Mouse (Mus musculus) right cerebral cortex, postnatal 10 days (tissue): ENCODE data around the gene 9930111J21Rik2.
"Not testable (repeated sequence)": the region's sequence is repeated elsewhere in the genome, so short reads cannot be mapped to it uniquely, and the experiment has no call there.

Source experiments
- DNase-seq, 2 experiments: peaks; one replicate each; pipeline ENCODE4 v3.0.0; 2021; ENCODE audit warnings: low spot score in 2 of 2

Gene 9930111J21Rik2

GRCm38 (mm10) chr11:49077012-49077411 lies 26.0 kb upstream of the 9930111J21Rik2 start:
- no peak for DNase-seq

DNA sequence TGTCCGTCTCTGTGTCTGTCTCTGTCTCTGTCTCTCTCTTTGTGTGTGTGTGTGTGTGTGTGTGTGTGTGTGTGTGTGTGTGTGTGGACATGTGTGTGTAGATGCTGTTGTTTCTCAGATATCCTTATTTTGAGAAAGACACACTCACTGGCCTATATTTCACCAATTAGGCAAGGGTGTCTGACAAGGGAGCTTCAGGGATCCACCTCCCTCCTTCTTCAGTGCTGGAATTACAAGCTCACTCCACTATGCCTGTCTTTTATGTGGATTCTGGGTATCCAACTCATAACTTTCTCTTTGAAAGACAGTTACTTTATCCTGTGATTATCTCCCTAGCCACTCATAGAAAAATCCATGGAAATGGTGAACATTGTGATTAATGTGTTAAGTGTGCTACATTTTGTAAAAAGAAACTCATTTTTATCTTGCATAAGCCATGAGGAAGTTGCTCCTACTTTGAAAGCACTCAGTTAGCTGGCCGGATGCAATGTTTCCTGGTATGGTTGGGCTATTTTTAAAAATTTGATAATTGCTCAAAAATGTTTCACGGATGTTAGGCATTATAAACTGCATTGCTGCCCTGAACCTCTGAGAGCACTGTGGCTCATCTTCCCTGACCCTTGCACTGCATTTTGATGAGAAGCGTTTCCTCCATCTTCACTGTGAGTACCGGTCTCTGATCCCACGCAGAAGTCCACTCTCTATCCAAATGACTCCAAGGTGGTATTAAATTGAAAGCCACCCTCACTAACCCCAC lies 25.1 kb upstream of the 9930111J21Rik2 start, which contains the start of gene Ifi47:
Gene Ifi47 (plus strand): TSS at position 587 of the 757 bp plus-strand sequence.
- DNase-seq = not testable (repeated sequence)

- no peak for DNase-seq
These were observed 17.3 kb upstream of the 9930111J21Rik2 start for GRCm38 (mm10) chr11:49068358-49068757.

- DNase-seq = not testable (repeated sequence)
These were observed 12.8 kb upstream of the 9930111J21Rik2 start, which contains the start of gene Tgtp2 for GRCm38 (mm10) chr11:49063713-49064469. Gene Tgtp2 (minus strand): TSS chr11:49064206.

GRCm38 (mm10) chr11:49061865-49062264 lies 10.8 kb upstream of the 9930111J21Rik2 start:
- DNase-seq = not testable (repeated sequence)

- not testable (repeated sequence) for DNase-seq
These were observed 9.0 kb upstream of the 9930111J21Rik2 start for GRCm38 (mm10) chr11:49060061-49060460.

GRCm38 (mm10) chr11:49051894-49052293 lies 852 bp upstream of the 9930111J21Rik2 start:
- not testable (repeated sequence) for DNase-seq

GRCm38 (mm10) chr11:49050064-49050463 lies 978 bp downstream of the 9930111J21Rik2 start:
- not testable (repeated sequence) for DNase-seq

GRCm38 (mm10) chr11:49012074-49012473 lies 39.0 kb downstream of the 9930111J21Rik2 start:
- DNase-seq = not testable (repeated sequence)

DNA sequence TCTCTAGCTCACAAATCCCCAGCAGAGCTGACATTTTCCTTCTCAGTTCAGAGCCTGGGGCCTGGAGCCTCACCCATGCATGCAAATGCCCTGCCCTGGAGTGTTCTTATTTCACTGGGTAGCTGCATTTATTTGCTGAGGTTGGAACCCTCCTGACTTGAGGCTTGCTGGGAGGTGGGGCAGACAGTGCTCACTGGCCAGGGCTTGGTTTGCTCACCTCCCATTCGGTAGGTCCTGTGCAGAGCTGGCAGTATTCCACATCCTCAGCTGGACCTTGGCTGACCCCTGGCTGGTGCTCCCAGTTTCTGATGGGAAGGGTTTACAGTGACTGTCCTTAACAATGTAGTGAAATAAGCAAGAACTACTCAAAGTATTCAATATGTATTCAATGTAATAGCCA lies 44.3 kb downstream of the 9930111J21Rik2 start:
- not testable (repeated sequence) for DNase-seq

DNA sequence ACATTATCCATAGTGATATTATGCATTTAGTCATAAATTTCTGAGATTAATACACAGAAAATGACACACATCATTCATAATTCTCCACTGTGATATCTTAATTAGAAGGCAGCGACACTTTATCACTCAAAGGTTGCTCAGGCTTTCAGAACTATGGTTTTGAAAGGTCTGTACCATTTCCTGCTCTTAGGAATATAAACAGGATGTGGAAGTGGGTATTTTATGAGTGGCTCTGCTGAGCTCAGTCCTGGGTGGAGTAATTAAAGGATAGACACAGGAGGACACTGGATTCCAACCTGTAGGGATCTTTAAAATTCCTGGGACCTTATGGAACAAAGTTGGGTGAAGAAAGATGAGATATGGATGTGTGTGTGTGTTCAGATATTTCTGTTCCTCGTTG lies 44.7 kb downstream of the 9930111J21Rik2 start:
- DNase-seq = not testable (repeated sequence)

GRCm38 (mm10) chr11:49000411-49000810 lies 50.6 kb downstream of the 9930111J21Rik2 start:
- not testable (repeated sequence) for DNase-seq

DNA sequence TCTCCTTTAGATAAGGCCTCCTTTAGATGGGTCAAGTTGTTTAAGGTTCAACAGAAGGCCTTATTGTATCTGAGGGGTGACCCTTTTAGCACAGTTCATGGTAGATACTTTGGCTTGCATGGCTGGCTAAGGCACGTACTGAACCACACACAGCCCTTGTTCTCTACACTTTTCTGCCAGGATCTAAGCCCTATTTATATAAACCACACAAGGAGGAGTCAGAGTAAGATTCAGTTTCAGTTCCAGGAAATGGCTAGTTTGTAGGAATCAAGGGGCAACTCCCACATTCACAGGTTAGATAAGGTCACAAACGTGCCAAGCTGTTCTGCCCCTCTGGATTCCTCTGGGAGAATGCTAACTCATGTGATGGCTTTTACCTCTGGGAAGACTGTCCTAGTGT lies 57.0 kb downstream of the 9930111J21Rik2 start, which contains the start of gene Tgtp1:
Gene Tgtp1 (minus strand): TSS at position 155 of the 400 bp plus-strand sequence.
- DNase-seq = not testable (repeated sequence)

GRCm38 (mm10) chr11:48993296-48993695 lies 57.7 kb downstream of the 9930111J21Rik2 start:
- not testable (repeated sequence) for DNase-seq

- not testable (repeated sequence) for DNase-seq
These were observed 59.1 kb downstream of the 9930111J21Rik2 start, which contains the start of gene Gm12185 for GRCm38 (mm10) chr11:48991740-48992520. Gene Gm12185 (minus strand): TSS chr11:48992226.

- not testable (repeated sequence) for DNase-seq
These were observed 61.1 kb downstream of the 9930111J21Rik2 start for GRCm38 (mm10) chr11:48989981-48990380.

DNA sequence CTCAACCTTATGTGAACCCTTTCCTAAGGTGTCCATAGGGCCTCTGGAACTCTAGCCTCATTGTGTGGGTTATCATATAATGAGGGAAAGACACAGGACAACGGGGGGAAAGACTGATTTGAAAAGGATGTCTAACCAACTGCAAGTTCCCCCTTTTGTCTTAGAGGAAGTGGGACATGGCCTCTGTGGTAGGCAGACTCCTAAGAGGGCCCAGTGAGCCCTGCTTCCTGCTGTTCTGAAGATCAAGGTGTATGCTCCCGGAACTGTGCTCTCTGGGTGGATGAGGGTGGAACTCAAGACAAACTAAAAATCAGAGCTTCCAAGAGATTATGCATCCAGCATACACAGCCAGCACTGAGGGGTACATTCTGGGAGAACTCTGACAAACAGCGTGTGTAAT lies 62.8 kb downstream of the 9930111J21Rik2 start:
- DNase-seq = not testable (repeated sequence)

GRCm38 (mm10) chr11:48982848-48983247 lies 68.2 kb downstream of the 9930111J21Rik2 start:
- DNase-seq = not testable (repeated sequence)

GRCm38 (mm10) chr11:48980052-48980451 lies 71.0 kb downstream of the 9930111J21Rik2 start:
- not testable (repeated sequence) for DNase-seq

- DNase-seq = not testable (repeated sequence)
These were observed 71.8 kb downstream of the 9930111J21Rik2 start, which contains the start of gene 9930111J21Rik1 for GRCm38 (mm10) chr11:48979251-48979650. Gene 9930111J21Rik1 (minus strand): TSS chr11:48979398.
